12 mouse cellular contexts compared by ENCODE assay signal in the genomic region with DNA sequence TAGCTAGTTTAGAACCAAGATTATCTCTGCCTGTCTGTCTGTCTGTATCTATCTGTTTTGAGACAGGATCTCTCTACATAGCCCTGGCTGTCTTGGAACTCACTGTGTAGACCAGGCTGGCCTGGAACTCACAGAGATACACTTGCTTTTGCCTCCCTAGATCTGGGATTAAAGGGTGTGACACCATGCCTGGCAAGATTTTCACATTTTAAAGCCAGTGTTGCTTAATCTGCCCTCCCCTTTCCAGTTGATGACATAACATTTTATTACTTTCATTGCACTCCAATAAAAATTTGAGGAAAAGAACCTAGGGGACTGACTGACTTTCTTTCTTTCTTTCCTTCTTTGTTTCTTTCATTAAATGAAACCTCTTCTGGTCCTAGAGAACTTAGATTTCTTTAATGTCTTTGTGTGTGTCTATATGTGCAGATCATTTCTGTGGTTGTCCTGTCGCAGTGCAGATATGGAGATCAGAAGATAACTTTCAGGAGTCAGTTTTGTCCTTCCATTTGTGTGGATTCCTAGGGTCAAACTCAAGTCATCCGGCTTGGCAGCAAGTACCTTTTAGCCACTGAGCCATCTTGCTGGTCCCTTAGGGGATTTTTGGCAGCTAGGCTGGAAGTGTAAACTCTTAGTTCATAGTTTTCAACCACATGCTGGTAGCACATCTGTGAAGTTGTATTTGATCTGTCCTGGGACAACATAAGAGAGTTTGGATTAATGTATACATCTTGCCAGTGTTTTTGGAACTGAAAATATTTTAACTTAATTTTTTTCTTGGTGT. TPM values are rescaled to one million over a fixed set of nuclear protein-coding genes. Genes with fewer than 3 reads are reported as not detected.
DNase-seq lines count a peak whose midpoint lies in the region; ATAC-seq and TF ChIP-seq lines count a peak whose summit lies in the region.
"Had no signal": no experiment of that assay in that cellular context is flagged by ENCODE, and none has a peak within 500 bp of the region (broad histone marks: within the 10 kb centered on the region; RNA-seq: fewer than 3 reads in every experiment).

No protein-coding gene starts in this region.

- H3K9ac ChIP-seq in heart, embryonic 13.5 days, result no peak overlapping the region
- no peak overlapping the region for H3K9ac ChIP-seq in embryonic facial prominence, embryonic 15.5 days
- H3K9ac ChIP-seq in midbrain, embryonic 14.5 days (replicated peaks; ENCODE audit: low read length), result no peak overlapping the region
- no peak overlapping the region for H3K9ac ChIP-seq in midbrain, embryonic 13.5 days (replicated peaks)
- H3K9ac ChIP-seq: embryonic facial prominence, embryonic 12.5 days had no signal

- ATAC-seq in heart, embryonic 13.5 days (ENCODE audit: extremely low read depth, insufficient number of reproducible peaks, low FRiP score, low TSS enrichment), result no peak
- no peak for ATAC-seq in embryonic facial prominence, embryonic 15.5 days (ENCODE audit: insufficient number of reproducible peaks, low FRiP score, low TSS enrichment, low read depth)
- no peak for ATAC-seq in midbrain, embryonic 14.5 days (ENCODE audit: low FRiP score, low TSS enrichment)
- no peak for ATAC-seq in midbrain, embryonic 13.5 days

- peaks cover 23% of the 10 kb centered on the region for H3K36me3 ChIP-seq in heart, embryonic 13.5 days
- H3K36me3 ChIP-seq in spleen, adult 2 months (ENCODE audit: control insufficient read depth, insufficient read depth, low read length), result peaks cover 9% of the 10 kb centered on the region
- peaks cover 10% of the 10 kb centered on the region; the same call in 1 of the 2 replicates for H3K36me3 ChIP-seq in embryonic facial prominence, embryonic 15.5 days
- H3K36me3 ChIP-seq in midbrain, embryonic 14.5 days (ENCODE audit: control insufficient read depth, insufficient read depth, low read length), result no peaks in the 10 kb centered on the region
- H3K36me3 ChIP-seq in midbrain, embryonic 13.5 days, result no peaks in the 10 kb centered on the region

- H3K9me3 ChIP-seq in heart, embryonic 13.5 days, result no peaks in the 10 kb centered on the region
- H3K9me3 ChIP-seq in embryonic facial prominence, embryonic 15.5 days (replicated peaks), result no peaks in the 10 kb centered on the region
- no peaks in the 10 kb centered on the region for H3K9me3 ChIP-seq in midbrain, embryonic 14.5 days (ENCODE audit: control insufficient read depth, low read length)
- H3K9me3 ChIP-seq in midbrain, embryonic 13.5 days, result no peaks in the 10 kb centered on the region
- H3K9me3 ChIP-seq: embryonic facial prominence, embryonic 12.5 days; hindbrain, embryonic 10.5 days had no signal

- WGBS in heart, embryonic 13.5 days, result 72% methylated on average over 2 of the region's 2 CpGs
- 44% methylated on average over 2 of the region's 2 CpGs for WGBS in spleen, adult 2 months
- WGBS in embryonic facial prominence, embryonic 15.5 days, result 59% methylated on average over 2 of the region's 2 CpGs
- WGBS in midbrain, embryonic 14.5 days, result 92% methylated on average over 2 of the region's 2 CpGs
- 93% methylated on average over 2 of the region's 2 CpGs for WGBS in midbrain, embryonic 13.5 days

- no peak overlapping the region for H3K4me3 ChIP-seq in heart, embryonic 13.5 days
- peak overlapping the region; percentile 47 for H3K4me3 ChIP-seq in spleen, adult 2 months (ENCODE audit: extremely low read depth, insufficient read depth, insufficient read length)
- H3K4me3 ChIP-seq in embryonic facial prominence, embryonic 15.5 days (replicated peaks), result no peak overlapping the region
- H3K4me3 ChIP-seq in midbrain, embryonic 14.5 days (replicated peaks; ENCODE audit: low read depth, low read length), result no peak overlapping the region
- no peak overlapping the region for H3K4me3 ChIP-seq in midbrain, embryonic 13.5 days (replicated peaks)
- H3K4me3 ChIP-seq: embryonic facial prominence, embryonic 12.5 days had no signal

- no peak overlapping the region for H3K27ac ChIP-seq in heart, embryonic 13.5 days (replicated peaks)
- H3K27ac ChIP-seq in spleen, adult 2 months (ENCODE audit: insufficient read depth, low read length), result no peak overlapping the region; the same call in 1 of the 2 replicates
- H3K27ac ChIP-seq in embryonic facial prominence, embryonic 15.5 days (replicated peaks), result no peak overlapping the region
- no peak overlapping the region for H3K27ac ChIP-seq in midbrain, embryonic 14.5 days (replicated peaks; ENCODE audit: low read depth, low read length)
- no peak overlapping the region for H3K27ac ChIP-seq in midbrain, embryonic 13.5 days
- H3K27ac ChIP-seq: embryonic facial prominence, embryonic 12.5 days; hindbrain, embryonic 10.5 days had no signal

- H3K4me1 ChIP-seq in heart, embryonic 13.5 days, result peaks cover 18% of the 10 kb centered on the region
- peaks cover 9% of the 10 kb centered on the region; the same call in 1 of the 2 replicates for H3K4me1 ChIP-seq in spleen, adult 2 months (ENCODE audit: control insufficient read depth, insufficient read depth, insufficient read length)
- peaks cover 8% of the 10 kb centered on the region; the same call in 1 of the 2 replicates for H3K4me1 ChIP-seq in embryonic facial prominence, embryonic 15.5 days
- H3K4me1 ChIP-seq in midbrain, embryonic 14.5 days (ENCODE audit: control insufficient read depth, insufficient read depth, low read length), result 0 out of 2 replicates have a peak, but pooled peaks cover 4% of the 10 kb centered on the region
- H3K4me1 ChIP-seq in midbrain, embryonic 13.5 days (replicated peaks), result peaks cover 12% of the 10 kb centered on the region

- no peaks in the 10 kb centered on the region for H3K27me3 ChIP-seq in heart, embryonic 13.5 days (replicated peaks)
- H3K27me3 ChIP-seq in spleen, adult 2 months (ENCODE audit: control insufficient read depth, insufficient read depth, low read length), result no peaks in the 10 kb centered on the region
- no peaks in the 10 kb centered on the region for H3K27me3 ChIP-seq in embryonic facial prominence, embryonic 15.5 days
- peaks cover 3% of the 10 kb centered on the region; the same call in 1 of the 2 replicates for H3K27me3 ChIP-seq in midbrain, embryonic 14.5 days (ENCODE audit: control insufficient read depth, insufficient read depth, low read length)
- H3K27me3 ChIP-seq in midbrain, embryonic 13.5 days, result 0 out of 2 replicates have a peak, but pooled peaks cover 5% of the 10 kb centered on the region
- H3K27me3 ChIP-seq: embryonic facial prominence, embryonic 12.5 days had no signal

- no peak for DNase-seq in heart, adult 11 months
- DNase-seq in spleen, adult 2 months (ENCODE audit: low read depth in 1 of 2, low spot score in 2 of 2), result no peak
- DNase-seq in spleen, adult 18-20 months, result no peak
- DNase-seq in skeletal muscle tissue, adult 2 months (ENCODE audit: low read depth, low spot score), result peak; percentile 68
- no peak for DNase-seq in midbrain, embryonic 14.5 days
- DNase-seq: cerebellum, adult 9-11 months; right cerebral cortex, postnatal 4 days had no signal

- TF ChIP-seq CTCF in spleen, adult 2 months (IDR thresholded peaks at IDR 0.05; ENCODE audit: extremely low read depth, insufficient read depth, insufficient read length, insufficient replicate concordance), result no peak

- H3K4me2 ChIP-seq in heart, embryonic 13.5 days, result peak overlapping the region; percentile 38
- 0 out of 2 replicates have a peak overlapping the region, but pooled peaks have one; percentile 10 for H3K4me2 ChIP-seq in embryonic facial prominence, embryonic 15.5 days (replicated peaks)
- H3K4me2 ChIP-seq in midbrain, embryonic 14.5 days (ENCODE audit: low read length), result no peak overlapping the region
- H3K4me2 ChIP-seq in midbrain, embryonic 13.5 days (replicated peaks), result no peak overlapping the region

- TF ChIP-seq POLR2A in spleen, adult 2 months (IDR thresholded peaks at IDR 0.05; ENCODE audit: low read depth, low read length), result no peak

RNA-seq across cellular contexts. Expression of a gene that starts 2.4 kb away (rescaled TPM):
- polyA plus RNA-seq in heart, embryonic 13.5 days (2015; fragmentation: Nextera tagmentation; extraction: Ambion mirVana), result 18.6 and 20.7 TPM in 2 replicates
- 69.7 and 79.4 TPM in 2 replicates for polyA plus RNA-seq in spleen, adult 2 months (2012; rRNA removed)
- polyA plus RNA-seq in embryonic facial prominence, embryonic 15.5 days (2015; fragmentation: Nextera tagmentation; extraction: Ambion mirVana), result 33.2 TPM in 2 replicates
- 3.7 and 8.4 TPM in 2 replicates for polyA plus RNA-seq in midbrain, embryonic 14.5 days (2014; fragmentation: Nextera tagmentation; extraction: Ambion mirVana)
- polyA plus RNA-seq in midbrain, embryonic 13.5 days (2015; fragmentation: Nextera tagmentation; extraction: Ambion mirVana), result 10.2 TPM in 2 replicates

Comparison
In these comparisons a context has a peak if more than half of its experiments do, and no peak if none do; other contexts are left out.
1. H3K4me2 ChIP-seq: peak in heart, embryonic 13.5 days (single experiment) and embryonic facial prominence, embryonic 15.5 days (single experiment); none in midbrain, embryonic 14.5 days (single experiment) and midbrain, embryonic 13.5 days (single experiment).